Mouse (Mus musculus): ENCODE data around the gene Tmem251. TPM values are rescaled to one million over a fixed set of nuclear protein-coding genes. Genes with fewer than 3 reads are reported as not detected.

Tmem251 gene
- polyA plus RNA-seq, 1 experiment from 2014 or later: 16.9 TPM

DNA sequence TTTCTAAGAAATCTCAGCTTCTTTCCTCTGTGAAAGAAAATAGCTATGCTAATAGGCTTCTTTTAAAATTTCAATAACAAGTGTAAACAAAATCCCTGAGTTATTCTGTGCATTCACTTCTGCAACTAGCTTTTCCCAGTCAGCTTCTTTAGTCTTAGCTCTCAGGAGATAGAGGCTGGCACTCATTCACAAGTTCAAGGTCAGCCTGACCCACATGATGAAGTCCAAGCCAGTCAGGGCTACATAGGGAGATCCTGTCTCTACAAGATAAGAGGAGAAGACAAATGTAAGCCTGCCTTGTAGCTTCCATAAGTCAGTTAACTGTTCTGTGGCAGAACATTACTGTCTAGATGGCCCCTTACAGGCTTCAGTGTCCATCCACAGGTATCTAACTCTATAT is 20.1 kb downstream of the Tmem251 start:
- no peak for ATAC-seq
- H3K9ac ChIP-seq (ENCODE audit: low read depth, low read length): no peak overlapping the region
- H3K4me2 ChIP-seq (ENCODE audit: low read depth, low read length): no peak overlapping the region
- no peak overlapping the region for H3K4me3 ChIP-seq (ENCODE audit: low read length)
- H3K27ac ChIP-seq (ENCODE audit: low read length): no peak overlapping the region
- no peaks in the 10 kb centered on the region for H3K27me3 ChIP-seq (replicated peaks; ENCODE audit: control insufficient read depth, insufficient read depth, low read length)
- H3K4me1 ChIP-seq (ENCODE audit: control insufficient read depth, insufficient read depth, low read length): peaks cover 5% of the 10 kb centered on the region
- peaks cover 8% of the 10 kb centered on the region; the same call in 1 of the 2 replicates for H3K36me3 ChIP-seq (ENCODE audit: control insufficient read depth, insufficient read depth, low read length)
- no peaks in the 10 kb centered on the region for H3K9me3 ChIP-seq (ENCODE audit: control insufficient read depth, low read length)

- no peaks in the 10 kb centered on the region; the same call in 1 of the 2 replicates for H3K9me3 ChIP-seq (ENCODE audit: control insufficient read depth, low read length)
- no peaks in the 10 kb centered on the region for H3K4me1 ChIP-seq (ENCODE audit: control insufficient read depth, insufficient read depth, low read length)
- no peak overlapping the region for H3K4me3 ChIP-seq (ENCODE audit: low read length)
- H3K27me3 ChIP-seq (replicated peaks; ENCODE audit: control insufficient read depth, insufficient read depth, low read length): no peaks in the 10 kb centered on the region
- H3K36me3 ChIP-seq (ENCODE audit: control insufficient read depth, insufficient read depth, low read length): peaks cover 29% of the 10 kb centered on the region
- WGBS: 93% methylated on average over 4 of the region's 4 CpGs
- H3K27ac ChIP-seq (ENCODE audit: low read length): no peak overlapping the region
- H3K4me2 ChIP-seq (ENCODE audit: low read depth, low read length): no peak overlapping the region
- ATAC-seq: no peak
- H3K9ac ChIP-seq (ENCODE audit: low read depth, low read length): no peak overlapping the region
Observed at GRCm38 (mm10) chr12:102769000-102769399, 25.4 kb downstream of the Tmem251 start.

- no peak overlapping the region for H3K9ac ChIP-seq (ENCODE audit: low read depth, low read length)
- ATAC-seq: no peak
Observed at GRCm38 (mm10) chr12:102771601-102772000, 28.0 kb downstream of the Tmem251 start.

GRCm38 (mm10) chr12:102772676-102773075 is 29.1 kb downstream of the Tmem251 start:
- H3K4me2 ChIP-seq (ENCODE audit: low read depth, low read length): no peak overlapping the region

More at GRCm38 (mm10) chr12:102771601-102772000, 28.0 kb downstream of the Tmem251 start:
- no peaks in the 10 kb centered on the region; the same call in 1 of the 2 replicates for H3K9me3 ChIP-seq (ENCODE audit: control insufficient read depth, low read length)
- H3K36me3 ChIP-seq (ENCODE audit: control insufficient read depth, insufficient read depth, low read length): peaks cover 33% of the 10 kb centered on the region
- H3K27me3 ChIP-seq (replicated peaks; ENCODE audit: control insufficient read depth, insufficient read depth, low read length): no peaks in the 10 kb centered on the region
- H3K4me1 ChIP-seq (ENCODE audit: control insufficient read depth, insufficient read depth, low read length): no peaks in the 10 kb centered on the region
- no peak overlapping the region for H3K4me2 ChIP-seq (ENCODE audit: low read depth, low read length)
- 94% methylated on average over 8 of the region's 8 CpGs for WGBS
- no peak overlapping the region for H3K4me3 ChIP-seq (ENCODE audit: low read length)
- no peak overlapping the region for H3K27ac ChIP-seq (ENCODE audit: low read length)

GRCm38 (mm10) chr12:102776035-102776434 is 32.5 kb downstream of the Tmem251 start:
- Histone ChIP-seq H3K36me3 (ENCODE audit: control insufficient read depth, insufficient read depth, low read length) (peaks cover 17% of the 10 kb centered on the region), H3K4me1 (ENCODE audit: control insufficient read depth, insufficient read depth, low read length) (no peaks in the 10 kb centered on the region), H3K27me3 (replicated peaks; ENCODE audit: control insufficient read depth, insufficient read depth, low read length) (no peaks in the 10 kb centered on the region), H3K4me2 (ENCODE audit: low read depth, low read length) (no peak overlapping the region), H3K27ac (ENCODE audit: low read length) (no peak overlapping the region), H3K9me3 (ENCODE audit: control insufficient read depth, low read length) (no peaks in the 10 kb centered on the region; the same call in 1 of the 2 replicates), H3K9ac (ENCODE audit: low read depth, low read length) (no peak overlapping the region), H3K4me3 (ENCODE audit: low read length) (no peak overlapping the region)
- 95% methylated on average over 14 of the region's 14 CpGs for WGBS
- ATAC-seq: no peak

More at GRCm38 (mm10) chr12:102772676-102773075, 29.1 kb downstream of the Tmem251 start:
- Histone ChIP-seq H3K9me3 (ENCODE audit: control insufficient read depth, low read length) (no peaks in the 10 kb centered on the region; the same call in 1 of the 2 replicates), H3K36me3 (ENCODE audit: control insufficient read depth, insufficient read depth, low read length) (peaks cover 29% of the 10 kb centered on the region), H3K9ac (ENCODE audit: low read depth, low read length) (no peak overlapping the region), H3K4me3 (ENCODE audit: low read length) (no peak overlapping the region), H3K4me1 (ENCODE audit: control insufficient read depth, insufficient read depth, low read length) (no peaks in the 10 kb centered on the region), H3K27me3 (replicated peaks; ENCODE audit: control insufficient read depth, insufficient read depth, low read length) (no peaks in the 10 kb centered on the region), H3K27ac (ENCODE audit: low read length) (no peak overlapping the region)
- WGBS: 91% methylated on average over 5 of the region's 5 CpGs
- ATAC-seq: no peak

GRCm38 (mm10) chr12:102778151-102778550 is 34.6 kb downstream of the Tmem251 start:
- H3K4me3 ChIP-seq (ENCODE audit: low read length): no peak overlapping the region
- WGBS: 84% methylated on average over 5 of the region's 5 CpGs
- H3K4me2 ChIP-seq (ENCODE audit: low read depth, low read length): no peak overlapping the region
- H3K4me1 ChIP-seq (ENCODE audit: control insufficient read depth, insufficient read depth, low read length): no peaks in the 10 kb centered on the region
- H3K36me3 ChIP-seq (ENCODE audit: control insufficient read depth, insufficient read depth, low read length): peaks cover 8% of the 10 kb centered on the region; the same call in 1 of the 2 replicates
- no peak for ATAC-seq
- no peak overlapping the region for H3K9ac ChIP-seq (ENCODE audit: low read depth, low read length)
- no peaks in the 10 kb centered on the region for H3K27me3 ChIP-seq (replicated peaks; ENCODE audit: control insufficient read depth, insufficient read depth, low read length)
- no peak overlapping the region for H3K27ac ChIP-seq (ENCODE audit: low read length)
- H3K9me3 ChIP-seq (ENCODE audit: control insufficient read depth, low read length): no peaks in the 10 kb centered on the region

- no peak overlapping the region for H3K9ac ChIP-seq (ENCODE audit: low read depth, low read length)
- H3K27ac ChIP-seq (ENCODE audit: low read length): no peak overlapping the region
- peak; percentile 66; the same call in 1 of the 2 replicates for ATAC-seq
- WGBS: 43% methylated on average over 3 of the region's 3 CpGs
- no peak overlapping the region for H3K4me3 ChIP-seq (ENCODE audit: low read length)
- peaks cover 8% of the 10 kb centered on the region; the same call in 1 of the 2 replicates for H3K36me3 ChIP-seq (ENCODE audit: control insufficient read depth, insufficient read depth, low read length)
- H3K4me2 ChIP-seq (ENCODE audit: low read depth, low read length): no peak overlapping the region
- no peaks in the 10 kb centered on the region for H3K4me1 ChIP-seq (ENCODE audit: control insufficient read depth, insufficient read depth, low read length)
- H3K9me3 ChIP-seq (ENCODE audit: control insufficient read depth, low read length): no peaks in the 10 kb centered on the region
- no peaks in the 10 kb centered on the region for H3K27me3 ChIP-seq (replicated peaks; ENCODE audit: control insufficient read depth, insufficient read depth, low read length)
Observed at GRCm38 (mm10) chr12:102779452-102779851, 35.9 kb downstream of the Tmem251 start.

- no peaks in the 10 kb centered on the region for H3K27me3 ChIP-seq (replicated peaks; ENCODE audit: control insufficient read depth, insufficient read depth, low read length)
- no peak overlapping the region for H3K27ac ChIP-seq (ENCODE audit: low read length)
- H3K9ac ChIP-seq (ENCODE audit: low read depth, low read length): no peak overlapping the region
- H3K4me3 ChIP-seq (ENCODE audit: low read length): no peak overlapping the region
- peaks cover 6% of the 10 kb centered on the region; the same call in 1 of the 2 replicates for H3K36me3 ChIP-seq (ENCODE audit: control insufficient read depth, insufficient read depth, low read length)
- 92% methylated on average over 5 of the region's 5 CpGs for WGBS
- ATAC-seq: no peak
- no peak overlapping the region for H3K4me2 ChIP-seq (ENCODE audit: low read depth, low read length)
- no peaks in the 10 kb centered on the region for H3K4me1 ChIP-seq (ENCODE audit: control insufficient read depth, insufficient read depth, low read length)
- H3K9me3 ChIP-seq (ENCODE audit: control insufficient read depth, low read length): no peaks in the 10 kb centered on the region
Observed at GRCm38 (mm10) chr12:102782841-102783240, 39.3 kb downstream of the Tmem251 start.

GRCm38 (mm10) chr12:102784899-102785592 is 41.5 kb downstream of the Tmem251 start:
- Histone ChIP-seq H3K9me3 (ENCODE audit: control insufficient read depth, low read length) (no peaks in the 10 kb centered on the region), H3K27ac (ENCODE audit: low read length) (no peak overlapping the region), H3K4me2 (ENCODE audit: low read depth, low read length) (no peak overlapping the region), H3K9ac (ENCODE audit: low read depth, low read length) (no peak overlapping the region), H3K36me3 (ENCODE audit: control insufficient read depth, insufficient read depth, low read length) (peaks cover 10% of the 10 kb centered on the region; the same call in 1 of the 2 replicates), H3K4me3 (ENCODE audit: low read length) (no peak overlapping the region), H3K27me3 (replicated peaks; ENCODE audit: control insufficient read depth, insufficient read depth, low read length) (no peaks in the 10 kb centered on the region), H3K4me1 (ENCODE audit: control insufficient read depth, insufficient read depth, low read length) (no peaks in the 10 kb centered on the region)
- 84% methylated on average over 19 of the region's 19 CpGs for WGBS
- no peak for ATAC-seq

All from intestine, embryonic 16.5 days (tissue).